Mouse (Mus musculus) cortical plate, adult 2 months (tissue): ENCODE results near the gene Zswim4. TPM values are rescaled to one million over a fixed set of nuclear protein-coding genes. Genes with fewer than 3 reads are reported as not detected.

Experiments used
- H3K27ac ChIP-seq: fragments of 200-500 bp; 2 replicates; pipeline ENCODE4 v1.5.1; 2012; ENCODE audit warnings: low read length, control low read depth, inconsistent platforms; ENCODE audit not compliant: insufficient read depth
- H3K4me1 ChIP-seq: fragments of 200-500 bp; 2 replicates; pipeline ENCODE4 v1.6.1; 2011; ENCODE audit warnings: low read length; ENCODE audit not compliant: control insufficient read depth, insufficient read depth
- H3K4me3 ChIP-seq: fragments of 200-500 bp; 2 replicates; pipeline ENCODE4 v1.5.1; 2011; ENCODE audit warnings: mild to moderate bottlenecking, low read length, control low read depth; ENCODE audit not compliant: insufficient read depth
- CTCF ChIP-seq: fragments of 200-500 bp; IDR thresholded peaks from 2 replicates; pipeline ENCODE4 v1.5.1; 2011; ENCODE audit warnings: mild to moderate bottlenecking, control low read depth, low read length; ENCODE audit not compliant: insufficient read depth; ENCODE audit errors: extremely low read depth
- POLR2A ChIP-seq: fragments of 200-500 bp; IDR thresholded peaks from 2 replicates; pipeline ENCODE4 v1.6.1; 2011; ENCODE audit warnings: mild to moderate bottlenecking, low read length, control low read depth; ENCODE audit not compliant: insufficient read depth; ENCODE audit errors: extremely low read depth
- polyA plus RNA-seq: library from polyadenylated mRNA; depleted of rRNA; stranded (reverse); fragments of >200 nt; gene quantifications from 2 replicates; pipeline ENCODE4 v1.2.3, GENCODE M21; 2012

Gene Zswim4
- polyA plus RNA-seq, 1 experiment: 13.6 TPM

- Histone ChIP-seq H3K4me1 (peaks cover 4% of the 10 kb centered on the region), H3K4me3 (peak overlapping the region; percentile 58), H3K27ac (peak overlapping the region; percentile 69)
- TF ChIP-seq POLR2A (no peak), CTCF (no peak)
Observed at GRCm38 (mm10) chr8:84256458-84256821, 19.6 kb upstream of the Zswim4 start.

GRCm38 (mm10) chr8:84255858-84256257, 19.0 kb upstream of the Zswim4 start:
- Histone ChIP-seq H3K27ac (no peak overlapping the region), H3K4me3 (peak overlapping the region; percentile 58), H3K4me1 (peaks cover 4% of the 10 kb centered on the region)
- TF ChIP-seq POLR2A (no peak), CTCF (no peak)

GRCm38 (mm10) chr8:84249257-84250170, 12.7 kb upstream of the Zswim4 start, which contains the start of gene D8Ertd738e:
TSS of gene D8Ertd738e (minus strand) at chr8:84249719.
- TF ChIP-seq POLR2A: peak; percentile 95
- TF ChIP-seq CTCF: no peak
- Histone ChIP-seq H3K4me3 (peak within 1 kb of the TSS; percentile 77), H3K4me1 (no peaks in the 10 kb centered on the region), H3K27ac (no peak within 1 kb of the TSS)

- H3K4me1 ChIP-seq: no peaks in the 10 kb centered on the region
- TF ChIP-seq CTCF: no peak
- TF ChIP-seq POLR2A: no peak
- no peak overlapping the region for H3K27ac ChIP-seq
- H3K4me3 ChIP-seq: no peak overlapping the region
Observed at GRCm38 (mm10) chr8:84241821-84242220, 5.0 kb upstream of the Zswim4 start.

DNA sequence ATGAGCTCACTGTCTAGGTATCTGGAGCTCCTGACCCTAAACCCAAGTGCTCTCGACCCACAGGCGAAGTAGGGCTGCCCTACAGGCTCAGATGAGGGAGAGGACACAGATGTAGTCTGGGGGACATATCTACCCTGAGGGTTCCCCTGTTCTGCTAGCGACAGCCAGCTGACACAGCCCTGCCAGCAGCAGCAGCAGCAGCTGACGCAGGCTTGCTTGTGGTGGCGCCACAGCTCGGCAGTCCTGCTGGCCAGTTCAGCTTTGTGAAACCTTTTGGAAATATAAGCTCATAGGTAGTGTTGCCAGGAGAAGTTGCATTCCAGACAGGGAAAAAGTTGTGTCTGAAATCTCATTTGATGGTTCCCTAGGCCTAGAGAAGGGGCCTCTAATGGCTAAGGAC, 4.3 kb upstream of the Zswim4 start:
- TF ChIP-seq POLR2A (no peak), CTCF (no peak)
- H3K4me3 ChIP-seq: no peak overlapping the region
- H3K4me1 ChIP-seq: no peaks in the 10 kb centered on the region
- no peak overlapping the region for H3K27ac ChIP-seq

- H3K4me1 ChIP-seq: peaks cover 2% of the 10 kb centered on the region; the same call in 1 of the 2 replicates
- H3K4me3 ChIP-seq: peak overlapping the region; percentile 43
- H3K27ac ChIP-seq: no peak overlapping the region
- TF ChIP-seq POLR2A (no peak), CTCF (no peak)
Observed at GRCm38 (mm10) chr8:84237542-84238229, 831 bp upstream of the Zswim4 start.

- H3K4me3 ChIP-seq: peak overlapping the region; percentile 71
- no peak overlapping the region for H3K27ac ChIP-seq
- TF ChIP-seq POLR2A (no peak), CTCF (no peak)
- peaks cover 2% of the 10 kb centered on the region; the same call in 1 of the 2 replicates for H3K4me1 ChIP-seq
Observed at GRCm38 (mm10) chr8:84236410-84236997, 351 bp downstream of the Zswim4 start.

GRCm38 (mm10) chr8:84235746-84236409, 977 bp downstream of the Zswim4 start:
- peak overlapping the region; percentile 71 for H3K4me3 ChIP-seq
- H3K27ac ChIP-seq: no peak overlapping the region
- H3K4me1 ChIP-seq: peaks cover 2% of the 10 kb centered on the region; the same call in 1 of the 2 replicates
- no peak for TF ChIP-seq CTCF
- no peak for TF ChIP-seq POLR2A

DNA sequence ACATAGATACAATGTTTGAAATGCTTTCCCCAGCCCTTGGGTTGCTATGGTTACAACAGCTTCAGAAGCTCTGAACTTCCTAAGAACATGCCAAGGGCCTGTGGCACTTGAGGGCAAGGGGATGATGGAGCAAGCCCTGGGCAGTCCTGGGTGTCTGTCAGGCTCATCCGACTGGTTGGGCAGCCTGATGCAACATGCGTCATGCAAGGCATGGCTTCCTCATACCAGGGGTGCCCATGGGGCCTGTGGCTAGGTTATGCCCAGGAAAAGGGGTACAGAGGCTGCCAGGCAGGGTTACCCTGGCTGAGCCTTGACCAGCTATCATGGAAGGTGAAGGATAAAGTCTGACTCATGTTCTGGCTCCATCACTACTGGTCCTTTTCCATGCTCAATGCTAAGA, 3.8 kb downstream of the Zswim4 start:
- H3K4me1 ChIP-seq: peaks cover 2% of the 10 kb centered on the region; the same call in 1 of the 2 replicates
- H3K27ac ChIP-seq: no peak overlapping the region
- no peak overlapping the region for H3K4me3 ChIP-seq
- TF ChIP-seq CTCF (no peak), POLR2A (no peak)
